Mouse (Mus musculus): ENCODE data around the gene Olfr1367. TPM values are rescaled to one million over a fixed set of nuclear protein-coding genes. Genes with fewer than 3 reads are reported as not detected.

Gene Olfr1367
- not detected in 2 replicates for polyA plus RNA-seq (2015; fragmentation: Nextera tagmentation; extraction: Ambion mirVana)

DNA sequence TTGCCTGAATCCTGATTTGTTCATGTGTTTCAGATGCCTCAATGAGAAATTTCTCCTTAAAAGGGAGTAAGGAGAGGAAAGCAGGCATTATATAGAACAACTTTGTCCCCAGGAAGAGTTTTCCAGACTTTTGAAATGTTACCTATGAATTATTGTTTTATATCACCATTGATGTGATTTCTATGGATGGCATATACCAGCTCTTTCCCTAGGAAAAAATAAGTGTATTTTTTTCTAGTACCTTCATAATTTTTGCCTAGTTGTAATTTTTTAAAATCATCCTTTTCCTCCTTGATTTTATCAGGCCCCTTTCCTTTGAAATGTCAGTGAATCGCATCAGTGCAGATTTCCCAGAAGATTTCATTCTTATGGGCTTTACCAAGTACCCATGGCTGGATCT lies at the start of gene Olfr1367:
Olfr1367 (plus strand) TSS at position 301 of the 400 bp plus-strand sequence.
- 57% methylated on average over 1 of the region's 1 CpGs for WGBS
- no peaks in the 10 kb centered on the region for H3K27me3 ChIP-seq (ENCODE audit: control insufficient read depth, insufficient read depth, low read length)
- H3K9me3 ChIP-seq (replicated peaks; ENCODE audit: control insufficient read depth, low read length): no peaks in the 10 kb centered on the region
- H3K4me1 ChIP-seq (ENCODE audit: control insufficient read depth, insufficient read depth, low read length): no peaks in the 10 kb centered on the region
- no peaks in the 10 kb centered on the region for H3K36me3 ChIP-seq (ENCODE audit: control insufficient read depth, insufficient read depth)
- H3K27ac ChIP-seq (ENCODE audit: low read length): no peak within 1 kb of the TSS
- H3K4me2 ChIP-seq (ENCODE audit: low read depth, low read length): no peak within 1 kb of the TSS
- no peak within 1 kb of the TSS for H3K9ac ChIP-seq (ENCODE audit: low read length)
- H3K4me3 ChIP-seq (ENCODE audit: low read length): no peak within 1 kb of the TSS
- ATAC-seq (replicated peaks; ENCODE audit: extremely low read depth, insufficient read depth, low FRiP score): no peak

DNA sequence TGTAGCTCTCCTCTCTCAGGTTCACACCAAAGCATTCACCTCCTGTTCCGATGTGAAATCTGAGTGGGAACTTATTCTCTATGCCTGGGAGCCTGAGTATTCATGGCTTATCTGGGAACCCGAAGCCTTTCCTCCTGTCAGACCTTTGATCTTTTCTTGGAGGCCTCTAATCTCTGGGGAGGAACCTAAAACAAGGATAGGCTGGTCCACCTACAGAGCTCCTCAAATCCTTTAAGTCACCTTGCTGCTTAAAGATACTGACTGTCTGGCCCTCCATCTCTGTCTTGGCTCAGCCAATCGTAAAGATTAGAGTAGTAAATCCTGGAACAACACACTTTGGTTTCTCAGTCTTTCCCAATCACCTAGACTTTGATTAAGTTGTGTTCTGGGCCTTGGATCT lies 48.2 kb upstream of the Olfr1367 start:
- Histone ChIP-seq H3K9me3 (replicated peaks; ENCODE audit: control insufficient read depth, low read length) (no peaks in the 10 kb centered on the region), H3K9ac (ENCODE audit: low read length) (no peak overlapping the region), H3K4me2 (ENCODE audit: low read depth, low read length) (no peak overlapping the region), H3K27me3 (ENCODE audit: control insufficient read depth, insufficient read depth, low read length) (no peaks in the 10 kb centered on the region), H3K4me3 (ENCODE audit: low read length) (no peak overlapping the region), H3K27ac (ENCODE audit: low read length) (no peak overlapping the region), H3K36me3 (ENCODE audit: control insufficient read depth, insufficient read depth) (no peaks in the 10 kb centered on the region), H3K4me1 (ENCODE audit: control insufficient read depth, insufficient read depth, low read length) (peaks cover 8% of the 10 kb centered on the region; the same call in 1 of the 2 replicates)
- WGBS: 29% methylated on average over 3 of the region's 3 CpGs
- no peak for ATAC-seq (replicated peaks; ENCODE audit: extremely low read depth, insufficient read depth, low FRiP score)

DNA sequence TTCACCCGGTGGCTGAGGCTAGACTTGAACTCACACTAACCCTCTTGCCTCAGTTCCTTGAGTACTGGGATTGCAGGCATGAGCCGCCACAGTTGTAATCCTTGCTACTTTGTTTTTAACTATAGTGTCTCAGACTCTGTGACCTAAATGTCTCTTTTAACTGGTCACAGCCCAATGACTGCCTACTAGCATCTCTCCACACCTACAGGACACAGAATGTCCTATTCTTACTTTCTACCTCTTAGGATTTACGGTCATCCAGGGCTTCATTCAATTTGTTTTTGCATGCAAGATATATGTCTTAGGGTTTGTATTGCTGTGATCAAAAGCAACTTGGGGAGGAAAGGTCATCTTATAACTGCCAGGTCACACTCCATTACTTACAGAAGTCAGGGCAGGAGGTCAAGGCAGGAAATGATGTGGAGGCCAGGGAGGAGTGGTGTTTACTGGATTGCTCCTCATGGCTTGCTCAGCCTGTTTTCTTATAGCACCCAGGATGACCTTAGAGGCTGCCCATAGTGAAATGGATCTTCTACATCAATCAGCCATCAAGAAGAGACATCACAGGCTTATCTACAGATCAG lies 42.1 kb upstream of the Olfr1367 start:
- Histone ChIP-seq H3K9me3 (replicated peaks; ENCODE audit: control insufficient read depth, low read length) (no peaks in the 10 kb centered on the region), H3K4me2 (ENCODE audit: low read depth, low read length) (no peak overlapping the region), H3K27ac (ENCODE audit: low read length) (no peak overlapping the region), H3K36me3 (ENCODE audit: control insufficient read depth, insufficient read depth) (no peaks in the 10 kb centered on the region), H3K4me3 (ENCODE audit: low read length) (no peak overlapping the region), H3K27me3 (ENCODE audit: control insufficient read depth, insufficient read depth, low read length) (no peaks in the 10 kb centered on the region), H3K4me1 (ENCODE audit: control insufficient read depth, insufficient read depth, low read length) (peaks cover 4% of the 10 kb centered on the region; the same call in 1 of the 2 replicates), H3K9ac (ENCODE audit: low read length) (no peak overlapping the region)
- 72% methylated on average over 3 of the region's 3 CpGs for WGBS
- no peak for ATAC-seq (replicated peaks; ENCODE audit: extremely low read depth, insufficient read depth, low FRiP score)

DNA sequence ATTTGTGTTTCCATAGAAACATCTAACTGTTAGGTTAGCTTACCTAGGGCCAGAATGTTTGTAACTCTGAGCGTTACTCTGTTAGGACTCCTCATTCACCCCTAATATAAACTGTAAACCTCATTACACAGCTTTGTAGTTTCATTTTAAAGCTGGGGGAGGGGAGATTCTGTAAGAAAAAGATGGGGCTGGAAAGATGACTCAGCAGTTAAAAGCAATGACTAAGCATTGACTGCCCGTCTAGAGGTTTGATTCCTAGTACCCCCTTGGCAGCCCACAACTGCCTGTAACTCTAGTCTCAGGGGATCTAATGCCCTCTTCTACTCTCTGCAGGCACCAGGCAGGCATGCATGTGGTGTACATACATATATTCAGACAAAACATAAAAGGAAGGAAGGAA lies 36.9 kb upstream of the Olfr1367 start:
- no peaks in the 10 kb centered on the region for H3K4me1 ChIP-seq (ENCODE audit: control insufficient read depth, insufficient read depth, low read length)
- no peak overlapping the region for H3K9ac ChIP-seq (ENCODE audit: low read length)
- no peak overlapping the region for H3K27ac ChIP-seq (ENCODE audit: low read length)
- H3K4me3 ChIP-seq (ENCODE audit: low read length): no peak overlapping the region
- H3K9me3 ChIP-seq (replicated peaks; ENCODE audit: control insufficient read depth, low read length): no peaks in the 10 kb centered on the region
- no peak overlapping the region for H3K4me2 ChIP-seq (ENCODE audit: low read depth, low read length)
- ATAC-seq (replicated peaks; ENCODE audit: extremely low read depth, insufficient read depth, low FRiP score): no peak
- no peaks in the 10 kb centered on the region for H3K27me3 ChIP-seq (ENCODE audit: control insufficient read depth, insufficient read depth, low read length)
- no peaks in the 10 kb centered on the region for H3K36me3 ChIP-seq (ENCODE audit: control insufficient read depth, insufficient read depth)
- WGBS: 70% methylated on average over 2 of the region's 2 CpGs

- WGBS: 35% methylated on average over 3 of the region's 3 CpGs
- no peaks in the 10 kb centered on the region for H3K9me3 ChIP-seq (replicated peaks; ENCODE audit: control insufficient read depth, low read length)
- no peak for ATAC-seq (replicated peaks; ENCODE audit: extremely low read depth, insufficient read depth, low FRiP score)
- no peak within 1 kb of the TSS for H3K4me3 ChIP-seq (ENCODE audit: low read length)
- no peaks in the 10 kb centered on the region for H3K27me3 ChIP-seq (ENCODE audit: control insufficient read depth, insufficient read depth, low read length)
- no peaks in the 10 kb centered on the region for H3K36me3 ChIP-seq (ENCODE audit: control insufficient read depth, insufficient read depth)
- H3K4me1 ChIP-seq (ENCODE audit: control insufficient read depth, insufficient read depth, low read length): no peaks in the 10 kb centered on the region
- no peak within 1 kb of the TSS for H3K9ac ChIP-seq (ENCODE audit: low read length)
- no peak within 1 kb of the TSS for H3K27ac ChIP-seq (ENCODE audit: low read length)
- H3K4me2 ChIP-seq (ENCODE audit: low read depth, low read length): no peak within 1 kb of the TSS
Observed at GRCm38 (mm10) chr13:21311926-21312325, 34.8 kb upstream of the Olfr1367 start, which contains the start of gene Gpx6. Gpx6 (plus strand) TSS chr13:21312125.

DNA sequence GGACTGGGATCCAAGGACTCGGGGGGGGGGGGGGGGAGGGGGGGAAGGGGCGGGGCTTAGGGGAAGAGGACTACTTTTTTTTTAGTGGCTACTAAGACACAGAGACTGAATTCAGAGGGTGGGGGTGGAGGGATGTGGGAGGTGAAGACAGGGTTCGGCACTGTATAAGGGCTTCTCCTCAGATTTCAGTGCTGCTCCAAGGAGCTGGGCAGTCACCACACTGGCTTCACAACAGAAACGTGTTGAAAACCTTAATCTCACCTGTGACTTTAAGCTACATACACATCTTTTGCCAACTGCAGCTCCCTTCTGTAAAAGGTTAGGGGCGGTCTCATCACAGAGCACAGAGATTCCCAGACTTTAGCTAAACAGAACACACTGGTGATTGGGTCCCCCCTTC lies 33.9 kb upstream of the Olfr1367 start:
- Histone ChIP-seq H3K4me1 (ENCODE audit: control insufficient read depth, insufficient read depth, low read length) (no peaks in the 10 kb centered on the region), H3K9me3 (replicated peaks; ENCODE audit: control insufficient read depth, low read length) (no peaks in the 10 kb centered on the region), H3K9ac (ENCODE audit: low read length) (no peak overlapping the region), H3K4me3 (ENCODE audit: low read length) (no peak overlapping the region), H3K27me3 (ENCODE audit: control insufficient read depth, insufficient read depth, low read length) (no peaks in the 10 kb centered on the region), H3K27ac (ENCODE audit: low read length) (no peak overlapping the region), H3K36me3 (ENCODE audit: control insufficient read depth, insufficient read depth) (no peaks in the 10 kb centered on the region), H3K4me2 (ENCODE audit: low read depth, low read length) (no peak overlapping the region)
- WGBS: 61% methylated on average over 3 of the region's 5 CpGs
- no peak for ATAC-seq (replicated peaks; ENCODE audit: extremely low read depth, insufficient read depth, low FRiP score)

DNA sequence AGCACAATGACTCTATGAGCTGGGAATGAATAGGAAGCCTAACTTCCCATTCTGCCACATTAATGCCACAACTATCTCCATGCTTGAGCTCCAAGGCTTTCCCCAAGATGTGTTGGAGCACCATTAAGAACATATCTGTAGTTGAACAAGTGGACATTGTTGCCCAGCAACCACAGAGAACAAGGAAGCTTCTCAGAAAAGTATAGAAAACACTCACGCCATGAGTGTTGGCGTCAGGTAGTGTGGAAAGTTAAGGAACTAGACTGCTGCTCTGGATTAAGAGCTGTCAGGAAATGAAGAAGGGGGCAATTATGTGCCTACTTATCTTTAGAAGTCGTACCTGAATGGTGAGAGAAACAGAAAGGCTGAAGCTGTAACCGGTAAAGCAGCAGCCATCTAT lies 32.8 kb upstream of the Olfr1367 start:
- ATAC-seq (replicated peaks; ENCODE audit: extremely low read depth, insufficient read depth, low FRiP score): no peak

GRCm38 (mm10) chr13:21320262-21320661 lies 26.4 kb upstream of the Olfr1367 start:
- Histone ChIP-seq H3K36me3 (ENCODE audit: control insufficient read depth, insufficient read depth) (no peaks in the 10 kb centered on the region), H3K9ac (ENCODE audit: low read length) (no peak overlapping the region), H3K4me1 (ENCODE audit: control insufficient read depth, insufficient read depth, low read length) (0 out of 2 replicates have a peak, but pooled peaks cover 2% of the 10 kb centered on the region), H3K27me3 (ENCODE audit: control insufficient read depth, insufficient read depth, low read length) (no peaks in the 10 kb centered on the region), H3K9me3 (replicated peaks; ENCODE audit: control insufficient read depth, low read length) (no peaks in the 10 kb centered on the region), H3K27ac (ENCODE audit: low read length) (no peak overlapping the region), H3K4me3 (ENCODE audit: low read length) (no peak overlapping the region), H3K4me2 (ENCODE audit: low read depth, low read length) (no peak overlapping the region)
- no peak for ATAC-seq (replicated peaks; ENCODE audit: extremely low read depth, insufficient read depth, low FRiP score)
- WGBS: 49% methylated on average over 3 of the region's 3 CpGs

More for the DNA sequence above, 32.8 kb upstream of the Olfr1367 start:
- Histone ChIP-seq H3K4me1 (ENCODE audit: control insufficient read depth, insufficient read depth, low read length) (no peaks in the 10 kb centered on the region), H3K9me3 (replicated peaks; ENCODE audit: control insufficient read depth, low read length) (no peaks in the 10 kb centered on the region), H3K27me3 (ENCODE audit: control insufficient read depth, insufficient read depth, low read length) (no peaks in the 10 kb centered on the region), H3K36me3 (ENCODE audit: control insufficient read depth, insufficient read depth) (no peaks in the 10 kb centered on the region), H3K4me3 (ENCODE audit: low read length) (no peak overlapping the region), H3K4me2 (ENCODE audit: low read depth, low read length) (no peak overlapping the region), H3K9ac (ENCODE audit: low read length) (no peak overlapping the region), H3K27ac (ENCODE audit: low read length) (no peak overlapping the region)
- 71% methylated on average over 4 of the region's 4 CpGs for WGBS

GRCm38 (mm10) chr13:21321890-21322494 lies 24.7 kb upstream of the Olfr1367 start:
- no peak for ATAC-seq (replicated peaks; ENCODE audit: extremely low read depth, insufficient read depth, low FRiP score)
- Histone ChIP-seq H3K4me3 (ENCODE audit: low read length) (peak overlapping the region; percentile 38), H3K9me3 (replicated peaks; ENCODE audit: control insufficient read depth, low read length) (no peaks in the 10 kb centered on the region), H3K27ac (ENCODE audit: low read length) (no peak overlapping the region), H3K9ac (ENCODE audit: low read length) (no peak overlapping the region), H3K36me3 (ENCODE audit: control insufficient read depth, insufficient read depth) (no peaks in the 10 kb centered on the region), H3K4me2 (ENCODE audit: low read depth, low read length) (peak overlapping the region; percentile 53), H3K27me3 (ENCODE audit: control insufficient read depth, insufficient read depth, low read length) (no peaks in the 10 kb centered on the region), H3K4me1 (ENCODE audit: control insufficient read depth, insufficient read depth, low read length) (peaks cover 5% of the 10 kb centered on the region; the same call in 1 of the 2 replicates)
- 5% methylated on average over 18 of the region's 18 CpGs for WGBS

All from heart, embryonic 16.5 days (tissue).